Mouse (Mus musculus): ENCODE data around the gene Tenm2.

Gene Tenm2

DNA sequence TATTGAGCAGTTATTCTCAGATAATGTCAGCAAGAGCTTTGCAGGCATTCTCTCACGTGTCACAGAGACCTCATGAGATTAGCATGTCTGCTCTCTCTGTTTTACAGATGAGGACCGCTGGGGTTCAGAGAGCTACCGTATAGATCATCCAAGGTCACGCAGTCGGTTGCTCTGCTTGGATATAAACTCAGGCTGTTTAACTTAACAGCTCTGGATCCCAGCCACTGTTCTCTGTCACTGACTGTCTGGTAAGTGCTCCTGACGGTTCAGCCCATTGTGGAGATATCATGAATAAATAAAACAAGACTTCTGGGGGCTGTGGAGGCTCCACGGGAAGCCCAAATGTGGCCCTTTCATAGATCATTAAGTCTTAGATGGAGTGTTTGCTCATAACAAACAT, 754.2 kb downstream of the Tenm2 start:
- DNase-seq (ENCODE audit: low read depth) = no peak

DNA sequence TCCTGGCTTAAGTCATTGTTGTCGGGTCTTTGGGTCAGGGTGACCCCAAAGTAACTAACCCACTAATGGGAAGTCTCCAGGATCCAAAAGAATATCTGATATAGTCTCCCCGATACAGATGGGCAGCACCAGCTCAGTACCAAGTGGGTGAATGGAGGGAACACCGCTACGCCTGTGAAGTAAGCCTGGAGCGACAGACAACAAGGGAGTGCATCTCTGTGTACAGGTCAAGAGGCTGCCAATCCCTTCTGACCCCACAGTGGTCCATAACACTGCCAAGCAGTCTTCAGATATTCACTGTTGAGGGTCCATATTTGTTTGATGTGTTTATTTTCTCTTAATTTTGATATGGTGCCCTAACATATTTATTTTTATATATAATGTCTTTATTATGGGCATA, 754.7 kb downstream of the Tenm2 start:
- DNase-seq (ENCODE audit: low read depth) = no peak

DNA sequence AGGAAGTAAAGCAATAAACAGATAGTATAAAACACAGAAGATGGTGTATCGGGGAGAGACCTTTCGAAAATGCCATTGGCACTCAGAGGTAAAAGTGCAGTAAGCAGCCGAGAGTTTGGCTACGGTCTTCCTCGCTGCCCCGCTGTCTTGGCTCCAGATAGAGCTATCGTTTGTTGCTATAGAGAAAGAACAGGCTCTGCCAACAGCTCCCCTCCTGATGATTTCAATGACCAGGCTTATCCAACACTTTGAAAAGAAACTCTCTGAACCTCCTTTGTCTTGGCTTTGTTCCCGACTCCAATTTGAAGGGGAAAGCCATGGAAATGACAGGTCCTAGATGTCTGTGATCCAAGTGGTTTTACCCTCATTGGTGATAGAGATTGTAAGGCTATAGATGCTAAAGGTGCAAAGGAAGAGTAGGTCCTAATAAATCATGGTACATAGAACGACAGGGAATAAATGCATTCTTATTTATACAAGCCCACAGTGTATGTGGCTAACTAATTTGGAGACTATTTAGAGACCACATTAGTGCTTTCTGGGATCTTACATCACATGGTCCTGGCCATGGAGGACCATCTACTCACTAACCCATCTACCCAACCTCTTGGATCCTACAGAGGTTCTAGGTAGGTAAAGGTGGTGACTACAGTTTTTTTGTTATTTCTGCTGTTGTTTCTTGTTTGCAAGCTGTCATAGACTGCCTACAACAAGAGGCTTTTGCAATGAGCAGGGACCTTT, 765.8 kb downstream of the Tenm2 start:
- no peak for DNase-seq (ENCODE audit: low read depth)

DNA sequence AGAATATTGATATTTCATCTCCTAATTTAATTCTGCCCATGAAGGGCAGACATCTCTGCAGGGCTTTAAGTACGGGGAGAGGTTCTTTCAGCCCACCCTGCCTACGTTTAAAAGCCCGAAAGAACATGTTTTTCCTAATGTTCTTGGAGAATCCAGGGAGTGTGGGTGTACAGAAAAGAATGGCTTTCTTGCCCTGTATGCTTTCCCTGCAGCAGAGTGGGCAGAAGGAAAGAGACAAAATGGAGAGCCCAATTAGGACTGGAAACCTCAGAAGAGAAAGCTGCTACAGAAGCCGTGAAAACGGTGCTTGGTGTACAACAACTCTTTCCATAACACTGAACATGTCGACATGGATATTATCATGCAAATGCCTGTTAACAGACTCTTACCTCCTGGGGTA, 777.3 kb downstream of the Tenm2 start:
- DNase-seq (ENCODE audit: low read depth) = no peak

DNA sequence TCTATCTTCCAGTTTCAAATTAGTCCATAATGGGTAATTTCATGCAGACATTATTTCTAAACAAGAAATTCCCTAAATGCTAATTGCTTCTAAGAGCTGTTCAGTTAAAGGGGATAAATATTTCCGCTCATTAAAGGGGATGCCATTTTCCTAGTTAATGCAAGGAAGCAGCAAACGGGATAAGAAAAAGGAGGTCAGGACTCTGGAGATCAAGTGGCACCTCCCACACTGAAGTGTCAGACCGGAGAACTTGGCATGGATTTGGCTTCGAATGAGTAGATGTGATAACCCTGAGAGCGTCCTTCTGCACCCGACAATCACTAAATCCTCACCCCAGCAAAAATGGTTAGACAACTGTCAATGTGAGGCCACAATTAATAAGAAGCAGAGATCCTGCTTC, 781.7 kb downstream of the Tenm2 start:
- no peak for DNase-seq (ENCODE audit: low read depth)

DNA sequence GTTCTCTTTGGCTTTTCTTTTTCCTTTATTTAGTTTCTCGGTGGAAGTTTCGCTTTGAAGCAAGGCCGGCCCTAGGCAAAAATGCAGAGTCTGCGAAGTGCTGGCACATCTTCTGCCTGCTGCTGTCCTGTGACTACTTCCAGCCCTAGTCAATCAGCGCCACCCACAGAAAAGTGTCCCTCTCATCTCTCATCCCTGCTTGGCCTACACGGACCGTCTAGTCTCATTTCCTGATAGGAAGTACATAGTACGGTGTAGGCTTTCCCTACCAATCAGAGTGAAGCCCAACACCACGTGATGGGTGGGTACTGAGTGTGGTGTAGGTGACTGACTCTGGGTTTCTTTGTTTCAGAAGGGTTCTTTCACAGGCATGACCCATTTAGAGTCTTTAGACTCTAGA, 783.3 kb downstream of the Tenm2 start:
- DNase-seq (ENCODE audit: low read depth) = no peak

DNA sequence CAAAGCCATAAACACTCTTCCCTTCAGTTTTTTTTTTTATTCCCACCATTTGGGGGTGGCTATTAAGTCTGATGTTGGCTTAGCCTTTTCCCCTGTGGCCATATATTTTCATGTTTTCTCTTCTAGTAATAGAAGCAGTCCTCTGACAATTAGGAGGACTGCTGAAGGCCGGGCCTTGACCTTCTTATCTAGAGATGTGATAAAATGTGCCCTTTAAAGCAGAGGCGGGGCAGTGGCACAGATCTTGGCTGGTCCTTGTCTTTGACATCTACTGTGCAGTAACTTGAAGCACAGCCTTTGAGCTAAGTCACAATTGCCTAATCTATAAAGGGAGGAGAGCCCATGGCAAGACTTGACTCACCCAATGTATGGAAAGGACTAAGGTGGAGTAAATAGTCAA, 789.4 kb downstream of the Tenm2 start:
- DNase-seq (ENCODE audit: low read depth) = no peak

DNA sequence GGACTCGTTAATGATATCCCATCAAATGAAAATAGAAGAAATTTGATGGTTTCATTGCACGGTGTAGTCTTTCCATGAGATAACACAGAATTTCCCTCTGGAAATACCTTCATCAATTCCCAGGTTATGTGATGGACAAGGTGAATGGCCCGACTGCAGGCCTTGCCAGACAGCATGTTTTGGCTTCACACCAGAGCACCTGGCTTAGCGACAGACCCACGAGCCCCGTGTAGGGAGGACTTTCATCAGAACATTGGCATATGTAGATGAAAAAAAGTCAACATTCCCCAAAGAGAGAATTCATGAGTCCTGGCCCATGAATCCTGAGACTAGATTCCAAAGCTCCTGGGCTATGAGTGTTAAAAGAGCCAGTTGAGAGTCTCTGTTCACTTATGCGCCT, 791.9 kb downstream of the Tenm2 start:
- DNase-seq (ENCODE audit: low read depth) = no peak

DNA sequence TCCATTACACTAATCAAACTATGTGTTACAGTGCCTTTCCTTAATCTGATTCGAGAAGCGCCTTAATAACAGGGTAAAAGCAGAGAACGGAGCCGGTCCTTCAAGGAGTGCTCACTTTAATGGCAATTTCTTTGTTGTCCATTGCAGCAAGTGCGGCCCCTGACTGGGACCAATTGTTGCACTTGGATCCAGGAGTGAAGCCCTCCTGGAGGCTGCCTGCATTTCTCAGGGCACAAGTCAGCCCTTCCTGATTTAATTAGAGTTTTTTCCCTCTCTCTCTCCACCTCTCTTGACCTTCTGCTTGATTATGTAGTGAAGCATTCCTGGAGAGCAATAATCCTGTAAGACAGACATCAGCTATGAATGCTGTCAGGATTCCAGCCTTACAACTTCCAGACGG, 794.0 kb downstream of the Tenm2 start:
- DNase-seq (ENCODE audit: low read depth) = no peak

DNA sequence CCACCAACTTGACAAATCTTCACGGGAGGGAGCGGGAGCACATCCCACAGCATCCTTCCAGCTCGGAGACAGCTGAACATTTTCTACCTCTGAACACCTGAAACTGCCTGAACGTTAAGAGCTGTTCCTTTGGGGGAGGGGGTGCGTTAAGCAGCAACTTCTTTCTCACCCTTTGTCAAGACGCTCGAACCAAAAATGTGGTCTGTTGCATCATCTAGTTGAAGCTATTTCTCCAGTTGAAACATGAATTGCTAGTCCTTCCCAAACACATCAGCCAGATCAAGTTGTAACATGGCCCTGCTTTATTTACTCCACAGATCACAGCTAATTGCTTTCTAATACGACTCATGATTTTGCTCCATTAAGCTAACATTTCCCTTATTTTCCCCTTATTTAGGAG, 799.5 kb downstream of the Tenm2 start:
- no peak for DNase-seq (ENCODE audit: low read depth)

DNA sequence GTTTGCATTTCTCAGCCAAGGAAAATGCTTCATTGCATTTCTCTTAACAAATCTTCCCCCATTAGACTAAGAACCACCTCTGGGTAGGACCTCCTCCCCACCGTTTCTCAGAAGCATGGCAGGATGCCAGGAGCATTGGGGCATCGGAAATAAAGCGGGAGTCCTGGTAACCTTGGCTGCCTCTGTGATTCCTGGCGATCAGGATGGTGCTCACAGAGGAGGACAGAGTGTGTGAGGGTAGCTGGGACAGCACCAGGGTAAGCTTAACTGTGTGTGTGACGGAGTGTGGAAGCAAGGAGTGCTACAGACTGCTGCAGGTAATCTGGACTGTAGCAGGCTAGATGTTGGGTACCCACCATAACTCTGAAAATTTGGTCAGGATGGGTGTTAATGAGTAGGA, 806.8 kb downstream of the Tenm2 start:
- no peak for DNase-seq (ENCODE audit: low read depth)

DNA sequence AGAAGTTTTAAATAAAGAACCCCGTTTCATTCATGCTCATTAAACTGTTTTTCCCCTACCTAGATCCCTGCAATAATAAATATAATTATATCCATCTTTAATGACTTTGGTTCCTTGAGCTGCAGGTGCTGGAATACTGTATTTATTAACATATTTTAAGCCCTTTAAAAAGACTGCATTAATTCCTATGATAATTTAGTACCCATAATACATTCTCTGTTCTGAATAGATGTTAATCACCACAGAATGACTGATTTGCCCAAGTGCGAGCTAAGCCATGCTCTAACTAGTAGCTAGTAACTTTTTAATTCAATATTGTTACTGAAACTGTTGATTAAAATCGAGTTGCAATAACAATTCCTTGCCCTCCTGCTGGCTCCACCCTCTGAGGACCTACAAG, 810.8 kb downstream of the Tenm2 start:
- no peak for DNase-seq (ENCODE audit: low read depth)

DNA sequence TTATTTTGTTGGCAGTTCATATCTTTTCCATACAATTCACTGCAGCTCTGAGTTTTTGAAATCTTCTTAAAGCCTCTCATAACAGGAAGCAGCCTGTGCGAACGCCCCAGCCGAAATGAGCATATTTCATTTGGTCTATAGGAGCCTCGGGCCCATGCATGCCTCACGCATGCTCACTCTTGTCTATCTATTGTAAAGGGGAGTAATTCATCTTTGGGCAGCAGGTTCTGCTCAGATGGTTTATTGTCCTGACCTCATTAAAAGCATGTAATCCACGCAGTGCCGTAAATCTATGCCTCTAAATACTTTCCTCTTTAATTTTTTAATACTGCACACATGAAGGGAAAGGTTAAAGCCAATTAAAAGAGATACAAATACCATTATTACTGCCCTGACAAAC, 815.7 kb downstream of the Tenm2 start:
- DNase-seq (ENCODE audit: low read depth) = no peak

DNA sequence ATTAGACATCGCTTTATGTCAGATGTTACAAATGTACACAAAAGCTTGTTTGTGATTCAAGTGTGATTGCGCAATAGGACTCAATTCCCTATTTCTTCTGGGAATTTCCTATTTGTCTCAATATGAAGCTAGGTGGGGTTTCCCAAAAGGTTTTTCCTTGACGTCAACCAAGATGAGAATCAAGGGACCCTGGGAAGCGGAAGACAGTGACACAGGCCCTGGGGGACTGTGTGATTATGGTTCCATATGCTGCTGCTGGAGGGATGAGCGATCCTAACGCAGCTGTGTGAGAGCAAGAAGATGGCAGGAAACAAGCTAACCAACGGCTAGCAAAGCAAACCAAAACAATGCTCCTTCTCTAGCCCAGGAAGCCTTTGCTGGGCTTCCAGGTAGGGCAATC, 820.5 kb downstream of the Tenm2 start:
- no peak for DNase-seq (ENCODE audit: low read depth)

DNA sequence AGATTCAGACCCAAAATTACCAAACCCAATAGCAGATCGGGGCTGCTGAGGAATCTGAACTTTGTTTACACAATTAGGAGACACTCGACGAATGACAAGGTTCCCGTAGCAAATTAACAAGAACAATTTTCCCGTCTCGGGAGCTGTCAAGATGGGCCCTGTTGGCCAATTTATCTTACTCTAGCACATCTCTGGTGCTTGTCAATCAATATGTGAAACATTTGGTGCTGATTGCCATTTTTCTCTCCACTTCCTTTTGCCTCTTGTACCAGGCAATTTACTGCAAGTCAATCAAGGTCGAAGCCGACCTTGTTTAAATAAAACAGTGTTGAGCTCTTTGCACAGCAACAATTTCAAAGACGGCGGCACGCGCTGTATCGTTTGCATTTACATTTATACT, 824.9 kb downstream of the Tenm2 start:
- DNase-seq (ENCODE audit: low read depth) = no peak

DNA sequence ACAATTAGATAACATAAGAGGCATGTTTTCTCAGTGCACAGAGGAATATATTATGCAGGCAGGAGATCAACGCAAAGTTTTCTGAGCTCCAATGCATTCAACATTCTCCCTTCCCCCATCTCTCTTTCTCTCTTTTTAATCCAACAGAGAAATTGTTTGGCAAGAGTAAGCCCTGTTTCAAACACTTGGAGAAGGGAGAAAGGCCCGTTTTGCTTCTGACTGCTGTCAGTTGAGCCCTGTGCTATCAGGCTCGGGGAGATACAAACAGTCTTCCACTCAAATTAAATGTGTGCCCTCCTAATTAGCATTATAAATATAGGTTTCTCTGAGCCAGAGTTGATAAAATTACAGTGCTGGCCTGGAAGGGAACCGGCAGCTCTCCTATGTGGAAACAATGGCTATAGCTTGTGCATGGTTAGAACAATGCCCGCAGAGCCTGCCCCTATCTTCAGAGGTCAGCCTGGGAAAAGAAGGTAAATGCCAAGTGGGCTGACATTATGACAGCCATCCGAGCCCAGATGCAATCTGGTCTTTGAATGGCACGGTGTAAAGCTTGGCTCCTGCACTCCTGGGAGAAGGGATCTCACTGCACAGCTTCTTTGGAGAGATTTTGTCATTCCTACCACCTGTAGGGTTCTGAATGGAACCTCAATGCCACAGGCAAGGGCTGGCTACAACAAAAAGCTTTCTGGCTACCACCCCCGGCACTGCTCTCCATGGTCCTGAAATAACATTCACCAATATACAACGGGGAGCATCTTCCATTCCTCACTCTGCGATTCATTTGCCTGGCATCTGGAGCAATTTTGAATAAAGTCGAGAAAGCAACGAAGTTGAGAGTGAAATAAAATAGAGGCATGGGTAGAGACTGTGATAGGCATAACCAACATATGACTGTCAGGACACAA, 839.7 kb downstream of the Tenm2 start:
- DNase-seq (ENCODE audit: low read depth) = no peak

DNA sequence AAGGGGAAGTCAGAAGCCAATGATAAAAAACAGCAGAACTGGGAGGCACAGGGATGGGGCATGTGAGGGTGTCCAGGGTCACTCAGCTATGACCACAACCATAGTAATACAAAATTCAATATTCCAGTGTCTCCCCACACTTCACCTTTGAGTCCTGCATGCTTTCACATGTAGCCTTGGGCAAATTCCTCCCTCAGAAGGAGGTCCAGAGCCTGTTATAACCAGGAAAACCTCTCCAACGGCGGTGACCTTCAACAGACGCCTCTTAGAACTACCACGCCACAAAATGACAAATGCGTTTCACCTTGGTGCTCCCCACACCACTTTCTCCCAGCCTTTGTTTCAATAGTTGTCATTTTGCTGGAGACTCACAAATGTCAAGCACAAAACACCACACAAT, 851.1 kb downstream of the Tenm2 start:
- no peak for DNase-seq (ENCODE audit: low read depth)

DNA sequence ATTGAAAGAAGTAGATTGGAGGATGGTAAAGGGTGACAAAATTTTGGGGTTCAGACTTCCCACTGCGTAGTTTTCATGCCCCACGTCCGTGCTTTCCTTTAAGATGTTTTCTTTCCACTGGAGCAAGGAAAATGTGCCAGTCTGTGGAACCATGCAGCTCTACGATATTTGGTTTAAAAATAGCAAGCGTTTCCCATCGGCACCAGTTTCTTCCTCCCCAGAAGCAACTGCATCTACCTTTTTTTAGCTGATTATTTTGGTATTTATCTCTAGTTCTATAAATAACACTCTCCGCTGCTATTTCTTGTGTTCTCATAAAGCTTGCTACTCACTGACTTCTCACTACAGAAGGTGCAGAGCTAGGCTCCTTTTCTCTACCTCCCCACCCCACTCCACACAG, 864.0 kb downstream of the Tenm2 start:
- no peak for DNase-seq (ENCODE audit: low read depth)

DNA sequence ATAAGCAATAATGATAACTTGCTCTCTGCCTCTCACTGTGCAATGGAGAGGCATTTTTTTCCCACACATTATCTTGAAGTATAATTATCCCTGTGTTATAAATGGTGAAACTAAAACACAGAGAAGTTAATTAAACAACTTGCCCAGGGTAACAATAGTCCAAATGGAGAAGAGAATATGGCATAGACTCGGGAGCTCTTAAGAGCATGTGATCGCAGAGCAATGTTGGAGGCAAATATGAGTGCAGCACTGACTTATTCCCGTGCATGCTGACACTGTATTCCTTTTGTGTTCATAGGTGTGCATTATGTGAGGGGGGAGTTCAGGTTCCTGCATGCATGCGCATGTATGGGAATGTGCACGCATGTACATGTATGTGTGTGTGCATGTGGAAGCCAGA, 870.7 kb downstream of the Tenm2 start:
- DNase-seq (ENCODE audit: low read depth) = no peak

DNA sequence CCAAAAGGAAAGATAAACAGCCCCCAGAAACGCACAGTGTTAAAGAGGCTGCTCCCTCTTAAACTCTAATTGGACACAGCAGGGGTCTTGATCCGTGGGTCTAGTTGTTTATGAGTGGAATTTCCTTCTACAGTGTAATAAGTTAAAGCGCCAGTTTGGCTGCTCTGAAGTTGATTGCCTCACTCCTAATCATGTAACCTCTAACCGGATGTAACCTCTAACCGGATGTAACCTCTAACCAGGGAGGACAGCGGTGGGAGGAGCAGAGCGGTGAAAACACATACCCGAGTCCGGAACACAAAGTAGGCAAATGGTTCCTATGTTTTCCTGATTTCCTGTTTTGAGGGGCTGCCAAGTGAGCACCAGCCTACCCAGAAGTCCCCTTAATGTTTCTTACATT, 871.3 kb downstream of the Tenm2 start:
- DNase-seq (ENCODE audit: low read depth) = no peak

DNA sequence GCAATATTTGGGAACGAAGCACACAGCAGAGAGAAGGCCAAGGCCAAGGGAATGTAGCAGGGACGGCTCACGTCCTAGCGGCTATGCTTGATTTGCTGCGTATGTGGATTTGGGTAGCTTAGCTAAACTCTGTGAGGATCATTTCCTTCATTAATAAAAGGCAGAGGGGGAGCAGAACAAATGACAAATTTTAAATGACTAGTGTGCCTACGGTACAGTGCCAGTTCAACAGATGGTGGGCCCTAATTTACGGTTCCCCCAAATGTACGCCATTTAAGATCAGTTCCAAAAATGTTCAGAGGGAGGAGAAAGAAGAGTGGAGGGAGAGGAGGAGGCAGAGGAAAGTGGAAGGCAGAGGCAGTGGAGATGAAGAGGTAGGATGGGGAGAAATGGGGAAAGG, 873.2 kb downstream of the Tenm2 start:
- no peak for DNase-seq (ENCODE audit: low read depth)

DNA sequence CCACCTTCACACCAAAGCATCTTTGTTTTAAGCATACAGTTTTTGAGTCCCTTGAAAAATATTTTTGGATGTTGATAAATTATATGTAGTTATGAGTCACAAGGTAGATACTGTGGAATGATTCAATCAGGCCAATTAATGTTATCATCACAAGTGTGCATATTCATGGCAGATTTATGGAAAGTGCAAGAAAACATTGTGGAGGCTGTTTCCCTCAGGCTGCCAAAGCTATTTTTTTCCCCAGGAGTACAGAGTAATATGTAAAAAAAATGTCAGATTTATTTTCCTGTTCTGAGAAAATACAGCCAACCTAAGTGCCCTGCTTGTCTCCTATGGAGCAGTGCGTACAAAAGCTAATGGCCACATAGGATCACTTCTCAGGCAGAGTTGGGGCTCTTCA, 882.5 kb downstream of the Tenm2 start:
- no peak for DNase-seq (ENCODE audit: low read depth)

DNA sequence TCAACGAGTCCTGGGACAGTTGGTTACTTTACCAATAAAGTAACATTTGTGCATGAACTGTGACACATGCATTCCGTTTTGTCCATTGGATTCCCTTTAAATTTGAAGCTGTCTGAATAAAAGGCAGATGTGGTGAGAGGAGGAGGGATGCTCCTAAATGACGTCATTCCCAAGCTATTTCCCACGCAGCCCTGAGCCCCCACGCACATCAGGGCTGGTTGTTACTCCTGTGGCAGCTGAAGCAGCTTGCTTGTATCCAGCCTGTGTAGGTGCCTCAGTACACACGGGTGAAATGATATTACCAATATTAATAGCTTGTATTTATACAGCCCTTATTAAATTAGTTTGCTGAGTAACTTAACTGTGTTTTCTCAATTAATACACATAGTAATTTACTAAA, 884.0 kb downstream of the Tenm2 start:
- DNase-seq (ENCODE audit: low read depth) = no peak

DNA sequence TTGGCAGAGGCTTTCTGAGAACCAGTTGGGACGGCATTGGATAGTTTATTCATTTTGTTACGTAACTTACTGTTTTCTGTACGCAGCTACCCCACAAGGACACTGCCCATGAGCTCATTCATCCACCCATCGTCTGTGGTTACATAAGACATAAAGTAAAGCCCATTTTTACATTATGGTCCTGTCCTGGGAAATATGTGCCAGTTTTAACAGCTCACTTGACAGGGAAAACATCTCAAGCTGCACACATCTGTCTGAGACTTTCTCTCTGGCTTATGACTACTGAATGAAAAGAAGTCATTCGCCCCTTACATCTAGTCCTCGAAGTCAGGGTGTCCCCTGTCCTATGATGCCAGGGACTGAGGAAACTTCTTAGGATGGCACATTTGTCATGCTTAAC, 884.4 kb downstream of the Tenm2 start:
- DNase-seq (ENCODE audit: low read depth) = no peak
